Mouse (Mus musculus) layer of hippocampus, adult 9-11 months (tissue): Measurements from ENCODE around the gene Adgrv1.

Experiments used
- DNase-seq: peaks from one replicate; pipeline ENCODE4 v3.0.0; 2022

Adgrv1 gene

GRCm38 (mm10) chr13:81606991-81607390 is 26.0 kb downstream of the Adgrv1 start:
- DNase-seq, result no peak

GRCm38 (mm10) chr13:81596910-81597607 is 35.9 kb downstream of the Adgrv1 start:
- DNase-seq, result no peak

- DNase-seq, result no peak
These were observed 54.3 kb downstream of the Adgrv1 start for GRCm38 (mm10) chr13:81578692-81579091.

GRCm38 (mm10) chr13:81570241-81570821 is 62.6 kb downstream of the Adgrv1 start:
- DNase-seq, result no peak

GRCm38 (mm10) chr13:81550024-81550423 is 82.9 kb downstream of the Adgrv1 start:
- no peak for DNase-seq

GRCm38 (mm10) chr13:81534916-81535315 is 98.0 kb downstream of the Adgrv1 start:
- no peak for DNase-seq

GRCm38 (mm10) chr13:81526687-81527086 is 106.3 kb downstream of the Adgrv1 start:
- no peak for DNase-seq

GRCm38 (mm10) chr13:81510142-81510541 is 122.8 kb downstream of the Adgrv1 start:
- peak; percentile 74 for DNase-seq

GRCm38 (mm10) chr13:81497035-81497434 is 135.9 kb downstream of the Adgrv1 start:
- no peak for DNase-seq

- peak; percentile 55 for DNase-seq
These were observed 141.0 kb downstream of the Adgrv1 start for GRCm38 (mm10) chr13:81491971-81492370.

- no peak for DNase-seq
These were observed 146.0 kb downstream of the Adgrv1 start for GRCm38 (mm10) chr13:81486980-81487379.

- no peak for DNase-seq
These were observed 159.2 kb downstream of the Adgrv1 start for GRCm38 (mm10) chr13:81473750-81474149.

- DNase-seq, result peak; percentile 9
These were observed 166.3 kb downstream of the Adgrv1 start for GRCm38 (mm10) chr13:81466661-81467060.

- no peak for DNase-seq
These were observed 167.2 kb downstream of the Adgrv1 start for GRCm38 (mm10) chr13:81465794-81466193.

GRCm38 (mm10) chr13:81449630-81450029 is 183.3 kb downstream of the Adgrv1 start:
- no peak for DNase-seq

GRCm38 (mm10) chr13:81449198-81449597 is 183.8 kb downstream of the Adgrv1 start:
- no peak for DNase-seq

GRCm38 (mm10) chr13:81441412-81441811 is 191.5 kb downstream of the Adgrv1 start:
- DNase-seq, result no peak

GRCm38 (mm10) chr13:81439390-81440025 is 193.4 kb downstream of the Adgrv1 start:
- peak; percentile 52 for DNase-seq

GRCm38 (mm10) chr13:81437088-81437487 is 195.9 kb downstream of the Adgrv1 start:
- no peak for DNase-seq

- no peak for DNase-seq
These were observed 205.8 kb downstream of the Adgrv1 start for GRCm38 (mm10) chr13:81426896-81427755.

GRCm38 (mm10) chr13:81425111-81425510 is 207.8 kb downstream of the Adgrv1 start:
- no peak for DNase-seq

- DNase-seq, result no peak
These were observed 209.0 kb downstream of the Adgrv1 start for GRCm38 (mm10) chr13:81424002-81424401.

GRCm38 (mm10) chr13:81407881-81408460 is 225.0 kb downstream of the Adgrv1 start:
- no peak for DNase-seq
